Mouse (Mus musculus) urinary bladder, adult 2 months (tissue): ENCODE measurements around the gene Tmem159. TPM values are rescaled to one million over a fixed set of nuclear protein-coding genes. Genes with fewer than 3 reads are reported as not detected.
A peak's percentile ranks its signal among the peaks of the same experiment; 100 is the strongest.

Experiments used
- DNase-seq: peaks from one replicate; pipeline ENCODE4 v3.0.0; 2022; ENCODE audit warnings: low spot score
- polyA plus RNA-seq: library from polyadenylated mRNA; depleted of rRNA; stranded (reverse); fragments of >200 nt; gene quantifications from 2 replicates; pipeline ENCODE4 v1.2.3, GENCODE M21; 2012; rRNA removed

The Tmem159 gene
- 97.7 and 112 TPM in 2 replicates for polyA plus RNA-seq

- DNase-seq, result peak; percentile 74
Measured at GRCm38 (mm10) chr7:120102164-120102972, at the start of gene Tmem159. Gene Tmem159 (plus strand): TSS chr7:120102353.

GRCm38 (mm10) chr7:120054016-120054415 lies 48.1 kb upstream of the Tmem159 start:
- DNase-seq, result no peak

GRCm38 (mm10) chr7:120055479-120055878 lies 46.7 kb upstream of the Tmem159 start:
- no peak for DNase-seq

GRCm38 (mm10) chr7:120064045-120064444 lies 38.1 kb upstream of the Tmem159 start:
- no peak for DNase-seq

GRCm38 (mm10) chr7:120068114-120068513 lies 34.0 kb upstream of the Tmem159 start:
- no peak for DNase-seq

GRCm38 (mm10) chr7:120069164-120069563 lies 33.0 kb upstream of the Tmem159 start:
- no peak for DNase-seq

GRCm38 (mm10) chr7:120080177-120080576 lies 22.0 kb upstream of the Tmem159 start:
- DNase-seq, result no peak

GRCm38 (mm10) chr7:120093033-120093432 lies 9.1 kb upstream of the Tmem159 start:
- DNase-seq, result no peak

GRCm38 (mm10) chr7:120094216-120094615 lies 7.9 kb upstream of the Tmem159 start:
- DNase-seq, result no peak

- DNase-seq, result no peak
Measured at GRCm38 (mm10) chr7:120095180-120095579, 7.0 kb upstream of the Tmem159 start, which contains the start of gene Dnah3. Gene Dnah3 (minus strand): TSS chr7:120095280.

GRCm38 (mm10) chr7:120097845-120098244 lies 4.3 kb upstream of the Tmem159 start:
- DNase-seq, result no peak

- peak; percentile 70 for DNase-seq
Measured at GRCm38 (mm10) chr7:120098403-120098802, 3.8 kb upstream of the Tmem159 start.

- peak; percentile 56 for DNase-seq
Measured at GRCm38 (mm10) chr7:120103019-120103567, 940 bp downstream of the Tmem159 start.

GRCm38 (mm10) chr7:120104975-120105374 lies 2.8 kb downstream of the Tmem159 start:
- no peak for DNase-seq

- DNase-seq, result no peak
Measured at GRCm38 (mm10) chr7:120106356-120106755, 4.2 kb downstream of the Tmem159 start.

GRCm38 (mm10) chr7:120109676-120110075 lies 7.5 kb downstream of the Tmem159 start:
- DNase-seq, result no peak

GRCm38 (mm10) chr7:120116976-120117375 lies 14.8 kb downstream of the Tmem159 start:
- no peak for DNase-seq

GRCm38 (mm10) chr7:120117529-120117928 lies 15.4 kb downstream of the Tmem159 start:
- DNase-seq, result no peak

GRCm38 (mm10) chr7:120123776-120124175 lies 21.6 kb downstream of the Tmem159 start:
- no peak for DNase-seq

- DNase-seq, result peak; percentile 36
Measured at GRCm38 (mm10) chr7:120124844-120125243, 22.7 kb downstream of the Tmem159 start.

GRCm38 (mm10) chr7:120126976-120127685 lies 25.0 kb downstream of the Tmem159 start:
- DNase-seq, result no peak

- DNase-seq, result no peak
Measured at GRCm38 (mm10) chr7:120127686-120128059, 25.5 kb downstream of the Tmem159 start.

- DNase-seq, result no peak
Measured at GRCm38 (mm10) chr7:120128951-120129350, 26.8 kb downstream of the Tmem159 start.
